Mouse (Mus musculus) frontal cortex, adult 2 months (tissue): Measurements from ENCODE around the gene Adcy7. TPM values are rescaled to one million over a fixed set of nuclear protein-coding genes. Genes with fewer than 3 reads are reported as not detected.

Source experiments
- DNase-seq, 2 experiments: peaks; one replicate each; pipeline ENCODE4 v3.0.0; 2022; ENCODE audit warnings: low spot score in 1 of 2; ENCODE audit errors: extremely low spot score in 1 of 2
- polyA plus RNA-seq: library from polyadenylated mRNA; depleted of rRNA; stranded (reverse); fragments of >200 nt; gene quantifications from 2 replicates; pipeline ENCODE4 v1.2.3, GENCODE M21; 2012

Adcy7 gene
- polyA plus RNA-seq, 1 experiment, result 3.4 TPM

DNA sequence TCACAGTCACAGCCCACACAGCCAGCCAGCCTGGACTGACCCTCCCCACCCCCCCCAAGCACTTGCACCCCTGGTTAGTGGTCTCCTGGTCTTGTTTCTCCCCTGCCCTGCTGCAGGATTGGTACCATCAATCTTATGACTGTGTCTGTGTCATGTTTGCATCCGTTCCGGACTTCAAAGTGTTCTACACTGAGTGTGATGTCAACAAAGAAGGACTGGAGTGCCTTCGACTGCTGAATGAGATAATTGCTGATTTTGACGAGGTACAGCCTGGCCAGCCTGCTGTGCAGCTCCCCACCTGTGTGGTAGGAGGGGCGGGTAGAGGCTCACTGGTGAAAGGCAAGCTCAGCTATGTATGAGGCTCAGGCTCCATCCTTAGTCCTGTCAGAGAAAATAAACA, 53.0 kb downstream of the Adcy7 start:
- no peak for DNase-seq

- no peak for DNase-seq
These were observed 53.6 kb downstream of the Adcy7 start for GRCm38 (mm10) chr8:88325795-88326194.

DNA sequence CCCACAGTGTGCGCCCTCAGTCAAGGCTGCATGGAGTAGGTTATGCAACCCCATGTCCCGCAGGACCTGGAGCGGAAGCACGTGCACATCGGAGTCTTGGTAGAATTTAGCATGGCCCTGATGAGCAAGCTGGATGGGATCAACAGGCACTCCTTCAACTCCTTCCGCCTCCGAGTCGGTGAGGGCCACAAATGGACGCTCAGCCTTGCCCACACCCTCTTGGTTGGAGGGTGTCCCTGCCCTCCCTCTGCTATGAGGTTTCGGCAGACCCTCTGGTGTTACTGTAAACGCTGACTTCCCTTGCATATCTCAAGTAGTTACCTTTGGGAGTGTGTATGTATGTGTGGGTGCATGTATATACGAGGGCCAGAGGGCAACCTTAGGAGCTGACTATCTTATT, 54.1 kb downstream of the Adcy7 start:
- DNase-seq, result no peak

GRCm38 (mm10) chr8:88328689-88329088, 56.5 kb downstream of the Adcy7 start:
- DNase-seq, result no peak

DNA sequence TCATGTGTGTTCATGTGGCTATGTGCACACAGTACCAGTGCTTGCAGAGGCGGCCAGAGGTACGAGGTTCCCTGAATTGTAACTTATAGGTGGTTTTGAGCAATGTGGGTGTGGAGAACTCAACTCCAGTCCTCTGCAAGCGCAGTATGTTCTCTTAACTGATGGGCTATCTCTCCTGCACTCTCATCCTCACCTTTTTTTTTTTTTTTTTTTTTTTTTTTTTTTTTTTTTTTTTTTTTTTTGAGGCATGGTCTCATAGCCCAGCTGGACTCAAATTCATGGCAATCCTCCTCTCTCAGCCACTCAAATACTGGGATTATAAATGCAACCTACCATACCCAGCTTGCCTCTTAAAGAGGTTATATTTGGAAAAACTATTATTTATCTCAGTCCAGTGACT, 58.6 kb downstream of the Adcy7 start:
- DNase-seq, result no peak

DNA sequence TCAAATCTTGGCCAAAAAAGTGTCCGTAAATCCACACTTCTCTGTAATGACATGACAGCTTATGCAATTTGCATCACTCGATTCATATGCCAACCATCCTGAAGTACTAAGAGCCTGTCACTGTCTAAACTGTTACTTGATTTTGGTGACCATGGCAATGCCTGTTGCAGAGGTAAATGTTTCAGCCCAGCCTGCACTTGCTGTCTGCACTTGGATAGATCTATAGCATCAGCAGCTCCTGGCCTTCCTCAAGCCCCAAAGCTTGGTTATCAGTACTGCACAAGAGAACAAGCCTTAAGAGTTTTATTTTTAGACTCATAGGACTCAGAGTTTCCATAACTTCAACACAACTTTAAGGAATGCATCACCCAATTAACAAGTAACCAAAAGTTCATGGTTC, 62.2 kb downstream of the Adcy7 start:
- no peak for DNase-seq

DNA sequence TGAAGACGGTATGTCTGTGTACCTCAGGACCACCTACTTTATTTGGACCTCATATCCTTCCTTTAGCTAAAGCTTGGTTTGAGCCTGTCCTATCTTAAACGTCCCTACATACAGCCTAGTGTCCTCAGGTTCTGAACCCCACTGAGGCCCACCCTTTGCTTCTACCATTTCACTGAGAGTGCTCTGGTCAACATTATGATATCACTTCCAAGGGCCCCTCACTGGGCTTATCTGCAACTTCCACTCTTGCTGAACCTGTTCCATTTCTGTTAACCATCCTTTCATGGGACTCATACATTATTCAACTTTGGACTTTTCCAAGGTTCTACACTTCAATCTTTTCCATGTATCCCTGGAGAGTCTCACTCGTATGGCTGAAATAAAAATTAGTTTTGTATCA, 62.8 kb downstream of the Adcy7 start:
- no peak for DNase-seq

- DNase-seq, result peak; percentile 32 to 34
These were observed 67.0 kb downstream of the Adcy7 start for GRCm38 (mm10) chr8:88339221-88339620.

- DNase-seq, result no peak
These were observed 67.9 kb downstream of the Adcy7 start for GRCm38 (mm10) chr8:88339887-88340695.

DNA sequence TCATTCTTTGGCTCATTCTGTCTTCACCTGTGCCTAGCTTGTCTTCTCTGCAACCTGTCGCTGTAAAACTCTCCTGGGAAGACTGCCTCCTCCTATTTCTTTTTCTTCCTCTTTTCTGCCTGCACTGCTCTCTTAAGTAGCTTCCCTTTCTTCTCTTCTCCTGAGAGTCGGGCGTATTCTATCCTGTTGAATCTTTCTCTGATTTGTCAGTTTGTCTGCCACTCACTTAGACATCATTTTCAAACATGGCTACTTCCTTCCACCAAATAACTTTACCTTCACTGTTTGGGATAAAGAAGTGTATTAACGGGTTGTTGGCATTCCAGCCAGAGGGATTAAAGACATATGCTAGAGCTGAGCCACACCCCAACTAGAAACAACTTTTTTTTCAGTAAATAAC, 69.8 kb downstream of the Adcy7 start:
- DNase-seq, result no peak

DNA sequence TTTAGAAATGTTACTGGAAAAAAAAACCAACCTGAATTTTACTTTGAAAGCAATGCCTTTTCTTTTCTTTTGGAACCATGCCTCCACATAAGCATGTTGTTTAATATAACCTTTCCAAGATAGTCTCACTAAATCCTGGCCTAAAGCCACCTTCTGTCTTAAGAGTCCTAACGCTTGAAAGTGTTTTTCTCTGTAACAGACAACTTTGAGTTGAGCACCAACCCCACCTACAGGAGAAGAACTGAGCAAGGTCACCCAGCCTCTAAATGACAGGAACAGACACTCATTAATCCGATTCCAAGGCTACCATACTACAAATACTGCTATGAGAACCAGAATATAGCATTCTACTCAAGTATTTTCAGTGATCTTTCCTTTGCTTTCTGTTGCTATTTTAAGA, 76.8 kb downstream of the Adcy7 start:
- DNase-seq, result no peak

- DNase-seq, result no peak
These were observed 85.2 kb downstream of the Adcy7 start for GRCm38 (mm10) chr8:88357226-88357933.

GRCm38 (mm10) chr8:88357946-88358345, 85.7 kb downstream of the Adcy7 start:
- no peak for DNase-seq

DNA sequence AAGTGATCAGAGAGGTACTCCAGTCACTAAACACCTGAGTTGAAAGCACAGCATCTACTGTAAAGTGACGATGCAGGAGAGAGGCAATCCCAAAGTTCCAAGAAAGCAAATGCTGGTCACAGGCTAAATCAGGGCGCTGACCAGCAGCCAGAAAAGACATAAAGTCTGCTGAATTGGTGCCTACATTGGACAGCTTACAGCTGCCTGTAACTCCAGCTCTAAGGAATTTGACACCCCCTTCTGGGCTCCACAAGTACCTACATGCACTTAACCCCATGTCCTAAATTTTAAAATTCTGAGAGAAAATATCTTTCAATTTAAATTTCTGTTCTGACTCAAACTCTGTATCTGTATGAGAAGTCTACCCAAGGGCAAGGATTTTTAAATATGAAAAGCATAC, 87.8 kb downstream of the Adcy7 start:
- DNase-seq, result no peak

DNA sequence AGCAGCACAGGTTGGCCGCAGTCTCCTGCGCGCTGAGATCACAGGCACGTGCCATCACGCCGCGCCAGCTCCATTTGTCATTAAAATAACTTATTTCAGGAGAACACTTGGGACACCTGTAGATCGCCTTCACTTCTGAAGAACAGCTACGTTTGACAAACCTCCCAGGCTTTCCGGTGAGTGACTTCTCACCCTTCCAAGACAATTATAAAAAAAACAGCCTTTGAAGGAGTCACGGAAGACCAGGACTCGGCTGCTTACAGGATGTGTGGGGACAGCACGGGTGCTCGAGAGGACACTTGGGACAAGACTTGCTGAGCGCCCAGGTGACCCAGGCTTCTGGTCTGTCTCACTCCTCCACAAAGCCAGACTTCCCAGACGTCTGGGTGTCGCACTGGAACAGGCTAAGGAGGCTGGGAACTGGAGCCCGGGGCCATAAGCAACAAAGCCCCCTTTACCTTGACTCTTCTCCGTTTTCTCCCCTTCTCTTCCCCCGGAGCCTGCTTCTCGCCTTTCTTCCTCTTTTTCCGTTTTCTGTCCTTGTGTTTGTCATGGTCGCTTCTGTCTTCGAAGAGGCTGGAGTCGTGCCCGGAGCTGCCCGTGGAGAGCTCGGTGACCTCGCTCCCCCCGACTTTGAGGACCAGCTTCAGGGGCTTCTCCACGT, 89.0 kb downstream of the Adcy7 start:
- no peak for DNase-seq

DNA sequence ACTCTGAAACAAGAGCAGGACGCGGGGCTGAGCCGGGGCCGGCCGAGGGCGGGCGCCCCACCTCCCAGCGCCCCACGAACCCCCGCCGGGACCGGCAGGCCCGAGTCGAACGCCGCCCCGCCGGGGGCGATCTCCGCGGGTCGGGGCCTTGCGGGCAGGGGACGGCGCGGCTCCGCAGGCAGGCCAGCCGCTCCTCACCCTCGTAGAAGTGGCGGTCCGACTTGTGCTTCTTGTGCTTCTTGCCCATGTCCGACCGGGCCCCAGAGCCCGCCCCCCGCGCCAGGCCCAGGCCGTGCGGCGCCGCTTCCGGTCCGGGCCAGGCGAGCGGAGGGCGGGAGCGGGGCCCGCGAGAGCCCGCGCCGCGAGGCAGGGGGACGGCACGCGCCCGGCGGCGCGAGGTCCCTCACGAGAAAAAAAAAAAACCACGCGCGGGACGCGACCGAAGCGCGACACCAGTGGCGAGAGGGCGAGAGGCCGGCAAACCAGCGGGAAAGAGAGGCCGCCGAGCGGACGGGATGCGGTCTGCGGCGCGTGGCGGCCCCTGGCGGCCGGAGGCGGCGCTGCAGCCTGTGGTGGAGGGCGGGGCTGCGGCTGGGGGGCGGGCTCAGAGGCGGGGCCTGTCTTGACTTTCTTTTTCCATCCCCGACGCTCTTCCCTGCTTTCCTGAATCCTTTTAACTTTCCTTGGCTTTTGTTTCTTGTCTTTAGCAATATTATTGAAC, 89.7 kb downstream of the Adcy7 start, which contains the start of gene Brd7:
Gene Brd7 (minus strand): TSS at position 487 of the 721 bp plus-strand sequence.
- peak in 1 of 2 experiments; percentile 90 for DNase-seq

DNA sequence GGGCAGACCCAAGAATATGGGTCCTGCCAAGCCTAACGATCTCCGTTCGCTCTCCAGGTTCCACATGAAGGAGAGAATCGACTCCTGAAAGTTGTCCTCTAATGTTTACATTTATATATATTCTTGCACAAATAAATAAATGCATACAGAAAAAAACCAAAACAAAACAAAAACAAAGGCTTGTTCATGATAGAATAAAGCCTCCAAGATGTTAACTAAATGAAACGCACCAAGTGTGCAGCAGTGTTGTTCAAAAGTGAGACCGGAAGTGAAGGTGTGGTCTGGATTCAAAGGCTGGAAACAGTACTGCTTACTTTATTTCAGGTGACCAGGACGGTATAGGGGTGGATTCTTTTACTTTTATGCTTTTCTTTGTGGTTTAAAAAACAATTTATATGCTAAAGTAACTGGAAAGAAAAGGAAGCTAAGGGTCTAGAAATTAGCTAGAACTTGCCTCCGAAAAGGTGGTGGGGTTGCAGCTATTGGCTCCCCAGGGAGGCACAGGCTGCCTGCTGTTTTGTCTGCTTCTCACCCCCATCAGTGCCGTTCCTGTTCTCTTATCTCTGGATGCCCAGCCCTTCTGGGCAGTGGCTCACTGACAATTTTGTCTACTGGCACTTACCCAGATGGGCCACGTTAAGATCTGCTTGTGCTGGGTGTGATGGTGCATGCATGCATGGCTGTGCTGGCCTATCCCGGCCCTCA, 90.4 kb downstream of the Adcy7 start:
- DNase-seq, result no peak

DNA sequence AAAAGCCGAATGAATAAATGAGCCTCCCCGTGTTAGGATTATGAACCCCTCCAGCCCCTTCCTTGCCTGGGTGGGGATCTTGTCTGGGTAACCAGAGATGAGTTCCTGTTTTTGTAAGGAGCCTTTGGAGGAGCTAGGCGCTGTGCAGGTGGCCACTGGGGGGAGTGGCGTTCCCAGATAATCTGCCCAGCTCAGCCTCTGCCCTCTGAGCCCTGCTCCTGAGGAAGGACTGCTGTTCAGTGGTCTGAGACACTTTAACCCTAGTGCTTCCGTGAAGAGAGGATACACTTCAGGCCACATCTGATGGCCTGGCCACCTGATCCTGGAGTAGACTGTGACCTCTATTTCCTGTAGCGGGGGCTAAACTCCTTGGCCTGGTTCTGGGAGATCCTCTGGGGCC, 97.0 kb downstream of the Adcy7 start:
- peak in 1 of 2 experiments; percentile 21 for DNase-seq

DNA sequence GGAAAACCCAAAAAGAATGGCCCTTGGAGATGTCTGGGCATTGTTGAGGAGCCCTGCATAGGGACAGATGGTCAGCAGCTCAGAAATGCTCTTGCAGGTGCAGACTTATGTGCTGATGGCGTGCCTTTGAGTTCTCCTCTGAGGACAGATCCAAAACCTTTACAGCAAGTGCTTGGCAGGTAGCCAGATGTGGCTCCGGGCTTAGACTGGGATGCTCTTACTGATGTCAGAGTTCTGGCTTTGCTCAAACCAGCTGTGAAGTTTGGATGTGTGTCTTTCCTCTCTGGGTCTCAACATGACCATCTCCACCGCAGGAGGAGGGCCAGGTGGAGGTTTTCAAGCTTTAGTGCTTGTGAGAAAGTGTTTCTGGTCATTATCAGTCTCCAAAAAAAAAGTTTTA, 97.6 kb downstream of the Adcy7 start:
- DNase-seq, result no peak

- no peak for DNase-seq
These were observed 99.3 kb downstream of the Adcy7 start for GRCm38 (mm10) chr8:88371522-88371921.
